Mouse (Mus musculus): ENCODE results near the gene Mpc1. TPM values are rescaled to one million over a fixed set of nuclear protein-coding genes. Genes with fewer than 3 reads are reported as not detected.
"Not testable (repeated sequence)": the region's sequence is repeated elsewhere in the genome, so short reads cannot be mapped to it uniquely, and the experiment has no call there.

Mpc1 gene
- total RNA-seq, 2 experiments from 2014 or later, result 138 to 143 TPM

DNA sequence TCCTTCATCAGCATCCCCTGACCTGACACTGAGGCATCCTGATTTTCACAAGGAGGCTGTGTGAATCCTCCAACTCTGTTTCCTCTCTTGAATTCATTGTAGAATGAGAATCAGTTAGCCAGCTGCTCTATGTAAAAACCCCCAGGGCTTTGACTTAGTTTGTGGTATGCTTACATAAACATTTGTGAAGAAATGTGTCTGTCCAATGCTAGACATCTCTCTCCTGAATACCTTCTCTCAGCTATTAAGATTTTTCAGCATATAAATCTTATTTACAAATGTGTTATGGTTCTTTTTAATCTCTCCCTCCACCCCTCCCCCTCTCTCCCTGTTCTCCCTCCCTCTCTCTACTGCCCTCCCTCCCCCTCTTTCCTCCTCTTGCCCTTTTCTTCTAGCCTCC, 28.4 kb upstream of the Mpc1 start:
- no peak overlapping the region for H3K4me3 ChIP-seq
- no peak overlapping the region for H3K27ac ChIP-seq
- DNase-seq (ENCODE audit: low spot score in 2 of 2), result no peak
- no peak for TF ChIP-seq CTCF (conservative IDR thresholded peaks at IDR 0.05)

- Histone ChIP-seq H3K27ac (no peak overlapping the region), H3K4me3 (no peak overlapping the region)
- DNase-seq (ENCODE audit: low spot score in 2 of 2), result no peak
- no peak for TF ChIP-seq CTCF (conservative IDR thresholded peaks at IDR 0.05)
These were observed 27.8 kb upstream of the Mpc1 start for GRCm38 (mm10) chr17:8254914-8255313.

DNA sequence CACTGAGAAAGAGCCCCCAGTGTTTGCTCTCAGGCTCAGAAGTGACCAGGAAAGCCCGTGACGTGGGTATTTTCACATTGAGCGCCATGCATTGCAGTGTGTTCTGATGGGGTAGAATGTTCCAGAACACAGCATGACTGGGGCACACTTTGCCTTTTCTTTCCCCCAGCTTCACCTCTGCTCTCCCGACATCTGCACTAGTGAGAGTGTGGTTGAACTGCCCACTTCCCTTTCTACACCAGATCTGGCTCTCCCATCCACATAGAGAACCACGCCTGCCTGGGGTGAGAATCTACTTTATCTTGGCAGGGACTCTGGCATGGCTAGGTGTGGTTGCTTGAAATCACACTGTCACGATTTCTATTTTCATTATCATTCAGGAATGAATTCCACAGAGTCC, 27.1 kb upstream of the Mpc1 start:
- Histone ChIP-seq H3K4me3 (no peak overlapping the region), H3K27ac (no peak overlapping the region)
- no peak for DNase-seq (ENCODE audit: low spot score in 2 of 2)
- TF ChIP-seq CTCF (conservative IDR thresholded peaks at IDR 0.05), result no peak

DNA sequence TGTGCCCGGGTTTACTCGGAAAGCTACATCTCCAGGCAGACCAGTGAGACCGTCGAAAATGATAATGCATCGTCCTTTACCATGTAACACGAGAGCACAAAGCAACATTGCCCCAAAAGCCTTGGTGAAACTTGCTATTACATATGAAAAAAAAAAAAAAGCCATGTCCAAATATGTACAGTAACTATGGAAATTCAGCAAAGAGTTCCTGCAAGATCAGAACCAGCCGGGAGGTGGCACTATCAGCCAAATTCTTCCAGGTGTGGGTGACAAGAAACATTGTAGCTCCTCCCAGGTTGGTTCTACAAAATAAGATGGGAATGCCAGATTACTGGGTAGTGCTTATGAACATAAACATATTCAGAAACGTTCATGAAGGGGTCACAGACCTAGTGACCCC, 25.7 kb upstream of the Mpc1 start:
- peak; percentile 59 for TF ChIP-seq CTCF (conservative IDR thresholded peaks at IDR 0.05)
- H3K27ac ChIP-seq, result no peak overlapping the region
- no peak for DNase-seq (ENCODE audit: low spot score in 2 of 2)
- no peak overlapping the region for H3K4me3 ChIP-seq

DNA sequence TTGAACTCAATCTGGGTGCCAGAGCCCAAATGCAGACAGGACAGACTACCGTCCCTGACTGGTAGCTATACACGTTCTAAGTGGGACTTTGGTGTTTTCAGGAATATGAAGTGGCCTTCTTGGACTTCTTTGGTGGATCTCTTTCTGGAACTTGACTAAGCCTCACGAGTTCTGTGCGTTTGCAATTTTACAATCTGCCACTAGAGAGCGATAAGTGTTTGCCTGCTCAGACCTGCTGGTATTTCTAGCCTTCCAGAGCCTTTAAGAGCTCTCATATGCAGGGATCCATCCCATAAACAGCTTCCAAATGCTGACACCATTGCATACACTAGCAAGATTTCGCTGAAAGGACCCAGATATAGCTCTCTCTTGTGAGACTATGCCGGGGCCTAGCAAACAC, 18.1 kb upstream of the Mpc1 start:
- peak; percentile 55 to 73 for DNase-seq (ENCODE audit: low spot score in 2 of 2)
- H3K27ac ChIP-seq, H3K4me3 ChIP-seq: not testable (repeated sequence)
- TF ChIP-seq CTCF (conservative IDR thresholded peaks at IDR 0.05), result peak; percentile 85

GRCm38 (mm10) chr17:8272054-8272749, 10.5 kb upstream of the Mpc1 start:
- DNase-seq (ENCODE audit: low spot score in 2 of 2), result no peak
- no peak for TF ChIP-seq CTCF (conservative IDR thresholded peaks at IDR 0.05)
- no peak overlapping the region for H3K4me3 ChIP-seq
- H3K27ac ChIP-seq, result no peak overlapping the region

DNA sequence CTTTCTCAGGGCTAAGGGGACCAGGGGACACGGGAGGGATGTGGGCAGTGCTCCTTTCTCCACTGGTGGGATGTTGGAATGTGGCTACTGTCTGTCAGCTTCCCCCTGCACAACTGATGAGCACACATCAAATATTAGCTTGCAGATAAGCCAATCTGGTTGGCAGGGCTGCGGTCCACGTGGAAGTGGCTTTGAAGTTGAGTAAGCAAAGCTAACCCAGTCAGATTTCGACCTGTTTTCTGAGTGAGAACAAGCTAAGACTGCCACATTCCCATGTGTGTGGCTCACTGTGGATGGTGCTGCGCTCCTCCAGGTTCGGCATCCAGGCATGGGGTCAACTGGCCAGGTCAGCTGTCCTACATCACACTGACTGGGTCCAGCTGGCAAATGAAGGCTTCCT, 9.8 kb upstream of the Mpc1 start:
- no peak overlapping the region for H3K4me3 ChIP-seq
- H3K27ac ChIP-seq, result no peak overlapping the region
- DNase-seq (ENCODE audit: low spot score in 2 of 2), result no peak
- TF ChIP-seq CTCF (conservative IDR thresholded peaks at IDR 0.05), result no peak

GRCm38 (mm10) chr17:8276071-8276470, 6.6 kb upstream of the Mpc1 start:
- no peak for DNase-seq (ENCODE audit: low spot score in 2 of 2)
- Histone ChIP-seq H3K4me3 (no peak overlapping the region), H3K27ac (no peak overlapping the region)
- no peak for TF ChIP-seq CTCF (conservative IDR thresholded peaks at IDR 0.05)

DNA sequence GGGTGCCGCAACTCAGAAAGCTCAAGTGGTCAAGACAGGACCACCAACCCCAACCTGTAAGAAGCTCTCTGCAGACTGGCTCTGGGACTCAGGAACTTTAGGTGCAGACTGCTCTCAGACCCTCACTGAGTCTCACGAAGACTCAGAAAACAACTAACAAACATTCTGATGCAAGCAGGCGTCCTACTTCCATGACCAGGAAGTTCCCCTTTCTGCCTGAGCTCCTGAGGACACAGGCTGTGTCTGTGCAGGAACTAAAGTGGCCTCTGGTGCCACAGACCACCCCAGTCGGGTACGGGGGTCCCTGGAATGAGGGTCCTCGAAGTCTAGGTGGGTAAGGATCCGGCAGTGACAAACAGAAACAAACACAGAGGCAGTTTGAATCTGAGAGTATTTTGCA, 6.0 kb upstream of the Mpc1 start:
- Histone ChIP-seq H3K27ac (no peak overlapping the region), H3K4me3 (no peak overlapping the region)
- DNase-seq (ENCODE audit: low spot score in 2 of 2), result no peak
- no peak for TF ChIP-seq CTCF (conservative IDR thresholded peaks at IDR 0.05)

DNA sequence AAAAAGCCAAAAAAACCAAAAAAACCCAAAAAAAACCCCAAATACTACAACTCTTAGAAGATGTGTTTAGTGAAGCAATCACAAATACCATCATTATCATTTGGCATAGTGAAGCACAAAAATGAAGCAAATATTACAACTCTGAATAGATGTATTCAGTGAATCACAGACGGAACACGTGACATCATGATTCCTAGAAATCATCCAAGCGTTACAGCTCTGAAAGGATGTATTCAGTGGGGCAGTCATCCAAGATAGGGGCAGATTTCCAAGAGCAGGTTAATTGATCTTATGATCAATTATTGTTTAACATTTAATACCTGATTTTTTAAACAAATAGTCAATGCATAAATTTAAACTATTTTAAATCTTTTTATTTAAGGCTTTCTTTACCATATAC, 5.4 kb upstream of the Mpc1 start:
- no peak for TF ChIP-seq CTCF (conservative IDR thresholded peaks at IDR 0.05)
- no peak for DNase-seq (ENCODE audit: low spot score in 2 of 2)
- no peak overlapping the region for H3K4me3 ChIP-seq
- no peak overlapping the region for H3K27ac ChIP-seq

- no peak for TF ChIP-seq CTCF (conservative IDR thresholded peaks at IDR 0.05)
- Histone ChIP-seq H3K4me3 (no peak overlapping the region), H3K27ac (no peak overlapping the region)
- no peak for DNase-seq (ENCODE audit: low spot score in 2 of 2)
These were observed 4.3 kb upstream of the Mpc1 start for GRCm38 (mm10) chr17:8278356-8278755.

DNA sequence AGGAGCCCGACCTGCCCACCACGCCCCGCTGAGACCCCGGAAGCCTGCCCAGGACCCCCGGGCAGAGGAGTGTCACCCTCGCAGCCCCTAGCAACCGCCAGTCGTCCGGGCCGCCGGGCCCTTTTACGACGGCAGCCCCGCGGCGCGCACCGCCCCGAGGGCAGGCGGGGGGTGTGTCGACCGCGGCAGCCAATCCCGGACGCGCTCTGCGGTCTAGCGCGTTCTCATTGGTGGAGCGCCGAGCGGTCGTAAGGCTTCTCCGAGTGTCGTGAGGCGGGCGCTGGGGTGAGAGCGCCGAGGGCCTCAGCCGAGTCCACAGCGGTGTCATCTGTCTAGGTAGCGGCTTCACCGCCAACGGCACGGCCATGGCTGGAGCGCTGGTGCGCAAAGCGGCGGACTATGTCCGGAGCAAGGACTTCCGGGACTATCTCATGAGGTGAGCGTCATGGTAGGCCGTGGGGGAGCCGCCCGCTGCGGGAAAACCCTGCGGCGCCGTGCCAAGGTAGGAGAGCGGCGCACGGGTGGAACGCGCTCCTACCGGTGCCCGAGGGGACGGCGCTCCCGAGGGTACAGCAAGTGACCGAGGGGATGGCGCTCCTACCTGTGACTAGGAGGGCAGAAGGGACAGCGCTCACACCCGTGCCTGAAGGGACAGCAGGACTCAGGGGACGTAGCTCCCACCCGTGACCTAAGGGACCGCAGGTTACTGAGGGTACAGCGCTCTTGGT, 986 bp downstream of the Mpc1 start:
- peak overlapping the region; percentile 94 for H3K4me3 ChIP-seq
- peak; percentile 69 for TF ChIP-seq CTCF (conservative IDR thresholded peaks at IDR 0.05)
- peak overlapping the region; percentile 100 for H3K27ac ChIP-seq
- DNase-seq (ENCODE audit: low spot score in 2 of 2), result peak; percentile 93 to 95

DNA sequence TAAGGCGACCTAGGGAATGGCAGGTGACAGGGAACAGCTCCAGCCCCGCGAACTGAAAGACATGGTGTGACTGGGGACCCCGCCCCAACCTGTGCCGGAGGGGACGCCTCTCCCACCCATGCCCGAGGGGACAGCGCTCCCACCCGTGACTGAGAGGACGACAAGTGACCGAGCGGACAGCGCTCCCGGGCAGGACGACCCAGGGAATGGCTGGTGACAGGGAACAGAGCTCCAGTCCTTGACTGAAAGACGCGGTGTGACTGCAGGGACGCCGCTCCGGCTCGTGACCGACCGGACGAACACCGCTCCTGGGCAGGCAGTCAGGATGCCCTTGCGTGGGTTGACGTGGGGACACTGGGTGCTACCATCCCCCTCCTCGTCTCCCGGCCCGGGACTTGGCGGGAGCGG, 1.6 kb downstream of the Mpc1 start:
- DNase-seq (ENCODE audit: low spot score in 2 of 2), result peak; percentile 18 to 21
- TF ChIP-seq CTCF (conservative IDR thresholded peaks at IDR 0.05), result no peak
- Histone ChIP-seq H3K4me3 (peak overlapping the region; percentile 94), H3K27ac (peak overlapping the region; percentile 100)

- Histone ChIP-seq H3K4me3 (peak overlapping the region; percentile 94), H3K27ac (peak overlapping the region; percentile 100; the same call in 1 of the 2 replicates)
- DNase-seq (ENCODE audit: low spot score in 2 of 2), result no peak
- no peak for TF ChIP-seq CTCF (conservative IDR thresholded peaks at IDR 0.05)
These were observed 2.4 kb downstream of the Mpc1 start for GRCm38 (mm10) chr17:8285056-8285455.
